Mouse (Mus musculus) testis, postnatal 14 days (tissue): ENCODE data around the gene Plekhh1.
A peak's percentile ranks its signal among the peaks of the same experiment; 100 is the strongest.
"Not testable (repeated sequence)": the region's sequence is repeated elsewhere in the genome, so short reads cannot be mapped to it uniquely, and the experiment has no call there.

ENCODE experiments used
- DNase-seq: peaks from one replicate; pipeline ENCODE4 v3.0.0; 2021; ENCODE audit warnings: low spot score

Plekhh1 gene

GRCm38 (mm10) chr12:79028911-79029861 is at the start of gene Plekhh1:
Gene Plekhh1, plus strand, starts transcription at chr12:79029163.
- DNase-seq, result peak; percentile 81

GRCm38 (mm10) chr12:78980683-78981091 is 48.3 kb upstream of the Plekhh1 start:
- DNase-seq, result no peak

DNA sequence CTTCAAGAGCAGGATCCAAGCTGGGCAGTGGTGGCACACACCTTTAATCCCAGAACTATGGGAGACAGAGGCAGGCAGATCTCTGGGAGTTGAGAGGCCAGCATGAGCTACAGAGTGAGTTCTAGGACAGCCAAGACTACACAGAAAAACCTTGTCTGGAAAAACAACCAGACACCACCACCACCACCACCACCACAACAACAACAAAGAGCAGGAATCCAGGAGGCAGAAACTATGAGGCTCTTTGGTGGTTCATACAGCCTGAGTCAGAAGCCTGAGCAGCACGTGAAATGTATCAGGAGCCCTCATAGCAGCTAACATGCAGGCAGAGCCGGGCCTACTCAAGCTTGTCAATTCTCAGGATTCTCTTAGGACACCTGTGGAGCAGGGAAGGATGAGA is 47.8 kb upstream of the Plekhh1 start:
- no peak for DNase-seq

- peak; percentile 47 for DNase-seq
These were observed 46.8 kb upstream of the Plekhh1 start for GRCm38 (mm10) chr12:78981938-78982825.

GRCm38 (mm10) chr12:78983296-78984034 is 45.5 kb upstream of the Plekhh1 start:
- DNase-seq, result no peak

DNA sequence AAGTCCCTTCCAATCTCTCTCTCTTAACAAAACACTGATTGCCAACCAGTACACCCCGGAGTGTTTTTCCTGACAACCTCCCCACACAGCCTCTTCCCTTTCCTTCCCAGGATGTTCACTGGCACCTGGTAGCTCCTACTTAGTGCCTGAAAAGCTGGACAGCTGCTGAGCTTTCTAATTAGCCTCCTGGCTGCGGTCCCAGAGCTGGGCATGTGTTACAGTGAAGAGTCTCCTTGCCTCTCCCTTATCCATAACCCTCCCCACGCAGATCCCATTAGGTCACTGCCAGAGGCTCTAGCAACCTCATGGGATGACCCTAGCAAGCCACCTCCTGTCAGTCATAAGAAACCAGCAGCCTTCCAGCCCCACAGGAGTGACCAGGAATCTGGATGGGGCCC is 44.9 kb upstream of the Plekhh1 start:
- peak; percentile 71 for DNase-seq

DNA sequence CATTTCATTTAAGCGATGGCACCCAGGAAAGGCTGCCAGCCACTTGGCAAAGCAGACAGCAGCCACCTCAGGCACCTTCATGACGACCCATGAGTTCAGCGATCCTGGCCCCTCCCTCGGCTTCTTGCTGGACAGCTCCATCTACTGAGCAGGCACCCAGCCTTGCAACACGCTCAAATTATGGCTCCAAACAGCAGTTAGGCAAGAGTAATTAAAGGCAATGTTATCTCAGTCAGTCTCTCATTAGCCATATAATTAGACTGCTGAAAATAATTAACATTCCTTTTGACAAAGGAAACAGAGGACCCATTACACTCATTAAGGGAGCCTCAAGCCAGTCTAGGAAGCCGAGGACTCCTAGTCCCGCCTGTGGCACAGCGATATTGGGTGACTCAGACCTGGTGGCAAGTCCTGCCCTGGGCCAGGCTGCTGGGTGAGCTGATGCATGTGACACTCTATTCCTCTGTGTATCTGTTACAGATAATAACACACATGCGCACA is 41.3 kb upstream of the Plekhh1 start:
- no peak for DNase-seq

- no peak for DNase-seq
These were observed 32.7 kb upstream of the Plekhh1 start for GRCm38 (mm10) chr12:78996271-78996670.

DNA sequence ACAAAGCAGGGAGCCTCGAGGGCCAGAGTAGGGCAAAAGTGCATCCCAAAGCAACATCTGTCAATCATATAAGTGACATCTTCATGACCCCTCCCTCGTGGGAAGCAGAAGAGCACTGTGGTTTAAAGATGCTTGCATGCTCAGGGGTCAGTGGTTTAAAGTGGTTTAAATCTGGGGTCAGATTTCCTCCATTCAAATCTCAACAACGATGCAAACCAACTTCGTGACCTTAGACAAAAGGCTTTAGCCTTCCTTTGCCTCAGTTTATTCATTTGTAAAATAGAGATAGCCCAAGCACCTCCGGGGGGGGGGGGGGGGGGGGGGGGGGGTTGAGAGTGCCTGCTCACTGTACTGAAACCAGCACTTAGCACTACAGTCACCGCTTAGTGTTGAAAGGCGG is 32.3 kb upstream of the Plekhh1 start:
- DNase-seq, result no peak

DNA sequence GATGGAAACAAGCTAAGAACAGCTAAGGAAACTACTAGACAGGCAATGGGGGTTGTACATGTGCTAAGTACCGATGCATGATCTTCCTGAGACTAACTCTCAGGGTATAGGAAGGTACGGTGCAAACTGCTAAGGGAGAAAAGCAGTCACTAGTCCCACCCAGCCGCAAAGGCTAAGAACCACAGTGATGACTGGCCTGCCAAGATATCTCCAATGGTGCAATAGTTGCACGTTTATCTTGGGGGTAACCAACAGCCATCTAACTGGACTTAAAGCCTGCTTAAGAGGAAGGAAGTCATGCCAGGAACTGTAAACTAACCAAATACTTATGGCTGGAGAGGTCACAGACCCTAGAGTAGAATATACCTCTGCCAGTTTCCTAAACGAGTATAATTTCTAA is 26.6 kb upstream of the Plekhh1 start:
- DNase-seq, result no peak

DNA sequence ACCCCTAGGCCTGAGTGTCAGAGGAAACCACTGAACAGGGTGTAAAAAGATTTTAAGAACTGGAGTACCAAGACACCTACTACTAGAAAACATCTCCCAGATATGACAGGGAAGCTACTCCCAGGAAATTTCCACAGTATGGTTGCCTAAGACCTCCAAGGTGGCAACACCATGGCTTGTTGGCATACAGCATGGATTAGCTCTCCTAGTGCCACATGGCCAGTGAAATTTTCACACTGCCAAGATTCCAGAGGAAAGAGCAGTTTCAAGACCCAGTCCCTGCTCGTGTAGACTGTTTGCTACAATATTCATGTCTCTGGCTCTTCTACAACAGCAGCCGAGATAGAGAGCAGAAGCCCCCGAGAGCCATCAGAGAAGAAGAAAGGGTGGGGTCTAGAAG is 26.0 kb upstream of the Plekhh1 start:
- DNase-seq, result no peak

DNA sequence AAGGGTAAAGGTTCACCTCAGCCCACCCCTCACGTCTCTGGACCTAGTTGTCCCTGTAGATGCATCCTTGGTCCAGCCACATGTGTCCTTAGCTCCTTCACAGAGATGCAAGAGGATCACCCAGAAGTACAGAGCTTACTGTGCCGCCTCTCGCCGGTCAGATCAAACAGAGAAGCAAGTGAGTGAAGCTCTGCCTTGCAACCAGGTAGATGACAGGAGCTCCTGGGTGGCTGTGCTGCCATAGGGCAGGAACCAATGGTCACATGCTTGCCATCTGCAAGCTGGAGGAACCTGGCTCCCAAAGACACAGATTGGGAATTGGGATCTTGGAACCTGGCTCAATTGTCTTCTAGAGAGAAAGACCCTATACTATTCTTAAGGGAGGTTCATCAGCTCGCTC is 23.5 kb upstream of the Plekhh1 start:
- DNase-seq, result no peak

- DNase-seq, result no peak
These were observed 22.9 kb upstream of the Plekhh1 start for GRCm38 (mm10) chr12:79006076-79006475.

- peak; percentile 43 for DNase-seq
These were observed 22.4 kb upstream of the Plekhh1 start for GRCm38 (mm10) chr12:79006478-79007125.

GRCm38 (mm10) chr12:79007126-79007753 is 21.7 kb upstream of the Plekhh1 start, which contains the start of gene Tmem229b:
Gene Tmem229b, minus strand, starts transcription at chr12:79007627.
- DNase-seq, result peak; percentile 48

DNA sequence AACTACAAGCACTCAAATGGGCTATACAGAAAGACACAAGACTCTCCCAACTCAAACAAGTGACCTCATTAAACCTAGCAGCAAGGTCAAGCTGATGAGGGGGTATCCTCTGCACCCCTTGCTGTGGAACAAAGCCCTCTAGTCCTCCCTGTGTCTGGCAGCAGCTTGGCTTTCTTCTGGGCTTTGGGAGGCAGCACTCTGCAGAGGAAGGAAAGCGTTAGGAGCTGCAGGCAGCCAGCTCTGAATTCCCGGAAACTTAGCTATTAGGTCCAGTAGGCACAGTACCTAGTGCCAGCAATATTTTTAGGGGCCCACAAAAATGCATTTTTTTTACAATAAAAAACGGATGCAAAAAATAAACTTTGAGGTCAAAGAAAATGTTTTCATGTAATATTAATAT is 18.4 kb upstream of the Plekhh1 start:
- no peak for DNase-seq

DNA sequence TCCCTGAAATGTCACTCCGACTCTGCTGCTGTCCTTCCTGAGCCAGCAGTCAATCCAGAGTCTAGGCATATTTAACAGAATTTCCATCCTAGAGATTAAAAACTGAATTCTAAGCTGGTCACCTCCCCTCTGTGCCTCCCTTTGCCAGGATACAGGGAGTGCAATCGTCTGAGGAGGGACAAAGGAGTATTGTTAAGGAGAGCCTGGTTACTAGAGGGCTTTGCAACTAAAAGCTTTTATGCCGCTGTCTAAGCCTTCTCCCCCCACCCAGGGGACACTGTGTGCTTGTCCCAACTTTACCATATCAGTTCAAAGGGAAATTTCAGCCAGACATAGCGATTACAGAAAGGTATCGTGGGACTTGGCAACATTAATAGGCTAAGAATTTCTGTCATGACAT is 12.9 kb upstream of the Plekhh1 start:
- peak; percentile 77 for DNase-seq

GRCm38 (mm10) chr12:79017994-79018399 is 11.0 kb upstream of the Plekhh1 start:
- DNase-seq, result peak; percentile 19

DNA sequence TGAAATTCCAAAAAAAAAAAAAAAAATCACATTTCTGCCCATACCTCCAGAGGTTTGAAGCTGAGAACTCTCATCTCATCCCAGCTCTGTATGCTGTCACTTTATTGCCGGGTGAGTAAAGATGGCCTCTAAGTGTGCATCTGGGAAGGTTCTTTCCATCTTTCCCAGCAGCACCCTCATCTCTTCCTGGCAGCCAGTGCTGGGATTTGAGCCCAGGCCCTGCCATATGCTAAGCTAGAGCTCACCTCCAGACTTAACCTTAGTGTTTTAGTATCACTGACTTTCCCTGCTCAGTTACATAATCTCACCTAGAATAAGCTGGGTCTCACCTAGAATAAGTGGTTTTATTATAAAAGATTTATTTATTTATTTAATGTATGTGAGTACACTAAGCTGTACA is 7.1 kb upstream of the Plekhh1 start:
- no peak for DNase-seq

DNA sequence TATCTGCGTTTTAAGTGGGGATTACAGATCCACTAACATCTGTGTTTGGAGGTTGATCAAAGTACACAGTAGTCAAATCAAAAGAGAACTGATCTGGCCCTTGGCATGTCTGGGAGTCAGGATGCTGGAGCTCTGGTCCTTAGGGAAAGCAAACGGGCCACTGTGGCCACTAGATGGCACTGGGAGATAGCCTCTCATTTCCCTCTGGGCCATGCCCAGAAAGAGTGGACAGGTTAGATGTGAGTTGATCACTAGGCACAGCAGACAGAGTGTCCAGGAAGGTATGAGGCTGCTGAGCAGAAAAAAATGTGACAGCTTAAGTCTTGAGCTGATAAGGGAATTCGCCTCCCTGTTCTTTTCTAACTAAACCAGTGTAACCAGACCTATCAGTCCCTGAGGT is 6.1 kb upstream of the Plekhh1 start:
- no peak for DNase-seq

DNA sequence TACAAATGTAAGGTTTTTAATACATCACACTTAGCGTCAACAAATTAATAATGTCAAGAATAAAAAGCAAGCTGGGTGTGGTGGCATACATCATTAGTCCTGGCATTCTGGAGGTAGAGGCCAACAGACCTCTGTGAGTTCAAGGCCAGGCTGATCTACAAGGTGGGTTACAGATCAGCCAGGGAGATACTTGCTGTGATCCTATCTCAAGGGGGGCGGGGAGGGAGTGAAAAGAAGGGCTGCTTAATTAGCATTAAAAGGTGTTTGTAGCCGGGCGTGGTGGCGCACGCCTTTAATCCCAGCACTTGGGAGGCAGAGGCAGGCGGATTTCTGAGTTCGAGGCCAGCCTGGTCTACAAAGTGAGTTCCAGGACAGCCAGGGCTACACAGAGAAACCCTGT is 1.4 kb upstream of the Plekhh1 start:
- DNase-seq, result not testable (repeated sequence)
